Mouse (Mus musculus) B cell, adult 2 months (primary cell): Measurements from ENCODE around the gene Scly.

ENCODE experiments used
- DNase-seq, 2 experiments: peaks; one replicate each; pipeline ENCODE4 v3.0.0; 2022

The Scly gene

GRCm38 (mm10) chr1:91297799-91298744 is at the start of gene Scly:
Scly (plus strand) TSS chr1:91298338.
- DNase-seq: peak; percentile 91 to 94

GRCm38 (mm10) chr1:91248970-91249369 is 49.2 kb upstream of the Scly start:
- DNase-seq: no peak

- peak; percentile 87 to 90 for DNase-seq
Measured at GRCm38 (mm10) chr1:91249564-91250414, 48.3 kb upstream of the Scly start, which contains the start of gene Ube2f. Ube2f (plus strand) TSS chr1:91250304.

GRCm38 (mm10) chr1:91250415-91251147 is 47.6 kb upstream of the Scly start:
- DNase-seq: peak; percentile 32 to 38

GRCm38 (mm10) chr1:91251148-91251650 is 46.9 kb upstream of the Scly start:
- peak in 1 of 2 experiments; percentile 16 for DNase-seq

GRCm38 (mm10) chr1:91251927-91252326 is 46.2 kb upstream of the Scly start:
- DNase-seq: peak; percentile 48

- DNase-seq: no peak
Measured at GRCm38 (mm10) chr1:91257918-91258317, 40.2 kb upstream of the Scly start.

GRCm38 (mm10) chr1:91259794-91260193 is 38.3 kb upstream of the Scly start:
- DNase-seq: no peak

- DNase-seq: no peak
Measured at GRCm38 (mm10) chr1:91262508-91262907, 35.6 kb upstream of the Scly start.

GRCm38 (mm10) chr1:91272260-91272659 is 25.9 kb upstream of the Scly start:
- no peak for DNase-seq

GRCm38 (mm10) chr1:91276581-91276980 is 21.6 kb upstream of the Scly start:
- DNase-seq: no peak

- DNase-seq: no peak
Measured at GRCm38 (mm10) chr1:91277480-91277879, 20.7 kb upstream of the Scly start.

GRCm38 (mm10) chr1:91278410-91279119 is 19.6 kb upstream of the Scly start:
- no peak for DNase-seq

- no peak for DNase-seq
Measured at GRCm38 (mm10) chr1:91279126-91279525, 19.0 kb upstream of the Scly start.

- peak in 1 of 2 experiments; percentile 8 for DNase-seq
Measured at GRCm38 (mm10) chr1:91282582-91282981, 15.6 kb upstream of the Scly start.

- DNase-seq: no peak
Measured at GRCm38 (mm10) chr1:91289375-91289774, 8.8 kb upstream of the Scly start.

- DNase-seq: no peak
Measured at GRCm38 (mm10) chr1:91292101-91292825, 5.9 kb upstream of the Scly start.

GRCm38 (mm10) chr1:91295544-91295943 is 2.6 kb upstream of the Scly start:
- no peak for DNase-seq

- peak in 1 of 2 experiments; percentile 20 for DNase-seq
Measured at GRCm38 (mm10) chr1:91299026-91299706, 1.0 kb downstream of the Scly start.

GRCm38 (mm10) chr1:91299707-91300426 is 1.7 kb downstream of the Scly start:
- no peak for DNase-seq
